Comparison of ENCODE assay signal across 8 mouse cellular contexts in the genomic region with DNA sequence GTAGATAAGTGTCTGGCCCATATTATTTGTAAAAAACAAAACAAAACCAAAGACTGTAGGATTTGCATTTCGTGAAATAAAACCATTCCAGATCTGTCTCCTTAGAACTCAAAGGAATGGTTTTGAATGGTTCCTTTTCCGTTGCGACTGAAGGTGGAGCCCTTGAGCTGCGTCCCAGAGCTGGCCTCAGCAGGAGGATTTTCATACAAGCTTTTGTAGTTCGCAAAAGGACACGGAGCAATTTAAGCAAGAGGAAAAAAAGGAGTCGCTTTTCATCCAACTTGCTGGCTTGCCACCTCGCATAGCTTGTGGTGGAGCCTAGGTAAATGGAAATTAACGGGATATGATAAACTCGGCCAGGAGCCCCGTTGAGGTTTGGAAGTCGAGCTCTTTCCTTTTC.
A peak's percentile ranks its signal among the peaks of the same experiment; 100 is the strongest.
DNase-seq lines count a peak whose midpoint lies in the region; ATAC-seq and TF ChIP-seq lines count a peak whose summit lies in the region.

No protein-coding gene starts in this region.

- WGBS in hindbrain, embryonic 13.5 days = 4% methylated on average over 12 of the region's 12 CpGs

- no peaks in the 10 kb centered on the region for H3K4me1 ChIP-seq in G1E (ENCODE audit: insufficient read depth, low read depth, low read length)
- no peaks in the 10 kb centered on the region for H3K4me1 ChIP-seq in embryonic fibroblast, embryonic 13.5 days (ENCODE audit: control insufficient read depth, insufficient read depth, low read length)
- H3K4me1 ChIP-seq in hindbrain, embryonic 13.5 days (replicated peaks) = no peaks in the 10 kb centered on the region

- ATAC-seq in G1E (ENCODE audit: extremely low read depth, insufficient number of reproducible peaks, low FRiP score, poor library complexity, severe bottlenecking) = peak; percentile 22; the same call in 1 of the 2 replicates
- ATAC-seq in hindbrain, embryonic 13.5 days (ENCODE audit: low FRiP score) = no peak

- no peak overlapping the region for H3K27ac ChIP-seq in embryonic fibroblast, embryonic 13.5 days (ENCODE audit: insufficient read depth, low read length)
- H3K27ac ChIP-seq in hindbrain, embryonic 13.5 days = no peak overlapping the region

- H3K9ac ChIP-seq in hindbrain, embryonic 13.5 days = no peak overlapping the region

- no peak for TF ChIP-seq POLR2A in embryonic fibroblast, embryonic 13.5 days (IDR thresholded peaks at IDR 0.05; ENCODE audit: low read depth, low read length)

- TF ChIP-seq CTCF in G1E (IDR thresholded peaks at IDR 0.05; ENCODE audit: low read depth, low read length) = no peak
- peak; percentile 67; the same call in 1 of the 2 replicates for TF ChIP-seq CTCF in embryonic fibroblast, embryonic 13.5 days (IDR thresholded peaks at IDR 0.05; ENCODE audit: borderline replicate concordance, insufficient read depth, low read length)

- H3K27me3 ChIP-seq in G1E (ENCODE audit: insufficient read depth, low read length) = no peaks in the 10 kb centered on the region
- no peaks in the 10 kb centered on the region for H3K27me3 ChIP-seq in hindbrain, embryonic 13.5 days

- peak overlapping the region; percentile 53 for H3K4me2 ChIP-seq in hindbrain, embryonic 13.5 days

- no peaks in the 10 kb centered on the region for H3K9me3 ChIP-seq in G1E (replicated peaks)
- H3K9me3 ChIP-seq in hindbrain, embryonic 13.5 days = no peaks in the 10 kb centered on the region

- DNase-seq in G1E (ENCODE audit: low spot score) = no peak
- peak; percentile 54 to 58 for DNase-seq in adrenal gland, postnatal 36 days
- DNase-seq in layer of hippocampus, postnatal 14 days (ENCODE audit: low spot score in 2 of 2) = peak; percentile 62 to 84
- peak; percentile 25 for DNase-seq in lung, postnatal 14 days
- DNase-seq in skeletal muscle tissue, adult 2 months (ENCODE audit: low read depth, low spot score) = peak; percentile 3
- no peak for DNase-seq in gastrocnemius, postnatal 25 days

- no peaks in the 10 kb centered on the region for H3K36me3 ChIP-seq in G1E (replicated peaks)
- no peaks in the 10 kb centered on the region for H3K36me3 ChIP-seq in hindbrain, embryonic 13.5 days

- H3K4me3 ChIP-seq in G1E (ENCODE audit: low read depth, low read length) = no peak overlapping the region
- peak overlapping the region; percentile 33 for H3K4me3 ChIP-seq in embryonic fibroblast, embryonic 13.5 days (ENCODE audit: insufficient read depth, low read length)
- peak overlapping the region; percentile 35 for H3K4me3 ChIP-seq in hindbrain, embryonic 13.5 days

Comparison
In these comparisons a context has a peak if more than half of its experiments do, and no peak if none do; other contexts are left out.
1. DNase-seq: peak in adrenal gland, postnatal 36 days (2 of 2), layer of hippocampus, postnatal 14 days (2 of 2), lung, postnatal 14 days (single experiment) and skeletal muscle tissue, adult 2 months (single experiment); none in G1E (single experiment) and gastrocnemius, postnatal 25 days (single experiment).